Mouse (Mus musculus): ENCODE results near the gene Ppargc1a. TPM values are rescaled to one million over a fixed set of nuclear protein-coding genes. Genes with fewer than 3 reads are reported as not detected.

The Ppargc1a gene
- polyA plus RNA-seq (2012; rRNA removed): 1.1 and 1.2 TPM in 2 replicates

GRCm38 (mm10) chr5:51567659-51568058, at the start of gene Ppargc1a:
TSS of gene Ppargc1a (minus strand) at chr5:51567726.

All from liver, embryonic 14 days (tissue).